Mouse (Mus musculus) myocyte (in vitro differentiated cells): ENCODE measurements at regions not wholly inside any gene's neighbourhood (a gene's known extent, or its start where the extent isn't known, plus 50 kb on each side); places are given as distances from the start of the nearest gene placed in this dataset.
"Not testable (repeated sequence)": the region's sequence is repeated elsewhere in the genome, so short reads cannot be mapped to it uniquely, and the experiment has no call there.

Experiments used
- H3K27me3 ChIP-seq: one replicate; pipeline ENCODE4 v1.6.1; 2011; ENCODE audit not compliant: control insufficient read depth, insufficient read depth, insufficient read length
- H3K36me3 ChIP-seq: one replicate; pipeline ENCODE4 v1.6.1; 2011; ENCODE audit not compliant: control insufficient read depth, insufficient read depth
- H3K4me2 ChIP-seq: one replicate; pipeline ENCODE4 v1.6.1; 2011; ENCODE audit warnings: low read depth, control low read depth
- H3K4me3 ChIP-seq: one replicate; pipeline ENCODE4 v1.5.1; 2011; ENCODE audit warnings: mild to moderate bottlenecking, control low read depth, moderate library complexity
- H3K79me2 ChIP-seq: one replicate; pipeline ENCODE4 v1.6.1; 2011; ENCODE audit not compliant: control insufficient read depth, insufficient read depth
- H3ac ChIP-seq: one replicate; pipeline ENCODE4 v1.6.1; 2011; ENCODE audit not compliant: control insufficient read depth, insufficient read length
- CEBPB ChIP-seq: IDR thresholded peaks from 2 replicates; pipeline ENCODE4 v1.6.1; 2011; ENCODE audit warnings: mild to moderate bottlenecking, moderate library complexity; ENCODE audit not compliant: poor library complexity, insufficient read depth, severe bottlenecking
- E2F4 ChIP-seq: IDR thresholded peaks from one replicate; pipeline ENCODE4 v1.6.1; 2011; ENCODE audit warnings: mild to moderate bottlenecking, control low read depth, moderate library complexity; ENCODE audit not compliant: insufficient read depth
- MAX ChIP-seq: IDR thresholded peaks from one replicate; pipeline ENCODE4 v1.6.1; 2011; ENCODE audit warnings: low read depth, mild to moderate bottlenecking, control low read depth
- MYOD1 ChIP-seq, 3 experiments: IDR thresholded peaks; one replicate each; pipeline ENCODE4 v1.6.1; 2011; ENCODE audit warnings: control low read depth in 2 of 3, low read depth in 2 of 3, mild to moderate bottlenecking in 2 of 3, moderate library complexity in 1 of 3; ENCODE audit not compliant: insufficient read length in 2 of 3, control insufficient read depth in 1 of 3
- MYOG ChIP-seq, 3 experiments: IDR thresholded peaks; one replicate each; pipeline ENCODE4 v1.6.1; 2011; ENCODE audit warnings: control low read depth in 2 of 3, low read depth in 2 of 3, mild to moderate bottlenecking in 2 of 3; ENCODE audit not compliant: insufficient read length in 2 of 3, control insufficient read depth in 1 of 3, insufficient read depth in 1 of 3
- POLR2A ChIP-seq: IDR thresholded peaks from one replicate; pipeline ENCODE4 v1.6.1; 2011; ENCODE audit warnings: low read depth, mild to moderate bottlenecking, control low read depth, moderate library complexity; ENCODE audit not compliant: insufficient read length
- POLR2AphosphoS2 ChIP-seq: IDR thresholded peaks from one replicate; pipeline ENCODE4 v1.6.1; 2011; ENCODE audit warnings: low read depth, control low read depth; ENCODE audit not compliant: insufficient read length
- REST ChIP-seq: IDR thresholded peaks from one replicate; pipeline ENCODE4 v1.6.1; 2011; ENCODE audit warnings: mild to moderate bottlenecking, control low read depth, moderate library complexity; ENCODE audit not compliant: insufficient read depth, insufficient read length
- SRF ChIP-seq: IDR thresholded peaks from one replicate; pipeline ENCODE4 v1.6.1; 2011; ENCODE audit warnings: low read depth; ENCODE audit not compliant: control insufficient read depth, insufficient read length
- TCF12 ChIP-seq: IDR thresholded peaks from one replicate; pipeline ENCODE4 v1.6.1; 2011; ENCODE audit warnings: mild to moderate bottlenecking, control low read depth; ENCODE audit not compliant: poor library complexity, insufficient read depth, severe bottlenecking
- TCF3 ChIP-seq: IDR thresholded peaks from one replicate; pipeline ENCODE4 v1.6.1; 2011; ENCODE audit warnings: low read depth, control low read depth; ENCODE audit not compliant: insufficient read length
- USF1 ChIP-seq: IDR thresholded peaks from one replicate; pipeline ENCODE4 v1.6.1; 2011; ENCODE audit warnings: low read depth, mild to moderate bottlenecking, control low read depth, moderate library complexity

DNA sequence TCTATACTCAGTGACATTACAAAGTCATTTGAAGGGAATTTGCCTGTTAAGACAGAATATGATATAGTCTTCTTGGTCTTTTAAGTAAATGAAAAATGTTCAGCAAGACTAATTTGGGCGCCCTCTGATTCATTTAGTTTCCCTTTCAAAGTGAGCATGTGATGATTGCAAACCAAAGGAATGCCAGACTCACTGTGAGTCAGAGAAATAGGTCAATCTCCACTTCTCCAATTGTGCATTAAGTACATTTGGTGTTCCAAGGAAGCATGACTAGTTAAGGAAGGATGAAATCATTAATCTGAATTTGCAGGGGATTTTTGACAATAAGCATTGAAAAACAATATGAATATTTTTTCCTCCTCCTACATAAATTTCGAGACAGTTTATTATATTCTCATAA, 1139.5 kb upstream of the Pcdh20 start:
- no peak overlapping the region for H3K4me3 ChIP-seq

DNA sequence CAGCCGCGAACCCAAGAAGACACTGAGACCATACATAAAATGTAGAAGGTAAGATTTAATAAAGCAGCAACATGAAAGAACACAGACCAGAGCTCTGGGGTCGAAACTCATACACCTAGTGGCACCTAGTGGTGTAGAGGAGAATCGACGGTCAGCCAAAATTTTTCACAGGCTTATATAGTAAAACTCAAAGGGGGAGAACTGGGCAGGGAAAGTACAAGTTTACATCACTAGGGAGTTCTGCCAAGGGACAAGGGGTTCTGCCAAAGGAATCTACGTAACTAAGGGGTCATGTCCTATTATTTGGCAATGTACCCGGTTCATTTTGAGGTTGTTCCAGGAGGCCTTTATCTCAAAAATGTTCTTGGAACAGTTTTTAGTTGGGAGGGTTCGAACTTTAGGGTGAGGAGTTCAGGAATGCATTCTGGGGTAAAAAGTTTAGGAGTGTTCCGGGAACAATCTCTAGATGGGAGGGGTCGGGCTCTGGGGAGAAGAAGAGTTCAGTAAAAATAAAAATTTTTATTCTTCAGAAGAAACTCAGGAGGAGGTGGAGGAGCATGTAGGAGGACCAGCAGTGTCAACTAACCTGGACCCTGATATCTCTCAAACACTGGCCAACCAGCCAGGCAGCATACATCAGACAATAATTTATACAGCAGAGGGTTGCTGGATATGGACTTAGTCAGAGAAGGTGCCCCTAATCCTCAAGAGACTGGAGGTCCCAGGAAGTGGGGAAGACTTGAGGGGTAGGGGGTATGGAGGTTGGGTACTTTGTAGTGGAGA, 1138.7 kb upstream of the Pcdh20 start:
- H3K4me2 ChIP-seq, H3K4me3 ChIP-seq, H3ac ChIP-seq, H3K36me3 ChIP-seq, H3K27me3 ChIP-seq, H3K79me2 ChIP-seq: not testable (repeated sequence)

More for the DNA sequence above, 1139.5 kb upstream of the Pcdh20 start:
- H3K27me3 ChIP-seq, result no peaks in the 10 kb centered on the region
- H3K79me2 ChIP-seq, result no peaks in the 10 kb centered on the region
- H3K36me3 ChIP-seq, result no peaks in the 10 kb centered on the region
- no peak overlapping the region for H3K4me2 ChIP-seq
- no peak overlapping the region for H3ac ChIP-seq
- TF ChIP-seq CEBPB, result no peak
- no peak for TF ChIP-seq E2F4
- no peak for TF ChIP-seq TCF12
- no peak for TF ChIP-seq TCF3
- no peak for TF ChIP-seq SRF
- TF ChIP-seq MYOG (IDR thresholded peaks at IDR 0.05; ENCODE audit: control insufficient read depth in 1 of 3, insufficient read depth in 1 of 3, insufficient read length in 2 of 3, low read depth in 2 of 3), result no peak
- no peak for TF ChIP-seq REST
- TF ChIP-seq POLR2AphosphoS2, result no peak
- TF ChIP-seq POLR2A, result no peak

DNA sequence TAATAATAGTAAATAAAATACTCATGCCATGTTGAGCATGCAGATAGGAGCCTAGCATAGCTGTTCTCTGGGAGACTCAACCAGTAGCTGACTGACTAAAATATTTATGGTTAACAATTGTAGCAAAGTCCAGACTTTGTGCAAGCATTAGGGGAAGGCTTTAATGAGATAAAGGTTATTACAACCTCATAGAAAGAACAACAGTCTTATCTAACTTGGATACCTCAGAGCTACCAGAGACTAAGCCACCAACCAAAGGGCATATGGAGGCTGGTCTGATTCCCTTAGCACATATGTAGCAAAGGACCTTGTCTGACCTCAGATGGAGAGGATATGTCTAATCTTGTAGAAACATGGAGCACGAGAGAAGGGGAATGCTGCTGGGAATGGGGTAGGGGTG, 1136.4 kb upstream of the Pcdh20 start:
- H3ac ChIP-seq, result no peak overlapping the region
- TF ChIP-seq MAX (no peak), MYOD1 (IDR thresholded peaks at IDR 0.05; ENCODE audit: control insufficient read depth in 1 of 3, insufficient read length in 2 of 3, low read depth in 2 of 3) (no peak), TCF12 (no peak), REST (no peak), TCF3 (no peak), POLR2A (no peak), POLR2AphosphoS2 (no peak), MYOG (IDR thresholded peaks at IDR 0.05; ENCODE audit: control insufficient read depth in 1 of 3, insufficient read depth in 1 of 3, insufficient read length in 2 of 3, low read depth in 2 of 3) (no peak), SRF (no peak), CEBPB (no peak), E2F4 (no peak), USF1 (no peak)
- no peaks in the 10 kb centered on the region for H3K79me2 ChIP-seq
- H3K36me3 ChIP-seq, result no peaks in the 10 kb centered on the region
- H3K4me2 ChIP-seq, result no peak overlapping the region
- H3K4me3 ChIP-seq, result no peak overlapping the region
- H3K27me3 ChIP-seq, result no peaks in the 10 kb centered on the region

DNA sequence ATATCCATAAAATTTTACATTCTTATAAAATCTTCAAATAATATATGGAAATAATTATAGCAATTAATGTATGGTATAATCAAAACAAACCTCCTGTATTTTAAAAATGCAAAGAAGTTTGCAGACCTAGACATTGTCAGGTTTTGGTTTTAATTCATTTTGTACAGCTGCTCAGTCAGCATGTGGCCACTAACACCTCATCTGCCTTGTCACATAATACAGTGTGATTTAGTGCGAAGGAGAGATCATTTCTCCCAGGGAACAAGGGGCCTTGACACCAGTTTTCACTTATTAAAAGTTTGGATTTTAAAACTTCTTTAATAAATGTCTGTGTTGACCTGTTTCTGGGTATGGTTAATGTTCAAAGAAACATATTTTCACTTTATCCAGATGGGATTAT, 1126.6 kb upstream of the Pcdh20 start:
- Histone ChIP-seq H3K4me3 (no peak overlapping the region), H3K36me3 (no peaks in the 10 kb centered on the region), H3K4me2 (no peak overlapping the region), H3K79me2 (no peaks in the 10 kb centered on the region), H3ac (no peak overlapping the region), H3K27me3 (no peaks in the 10 kb centered on the region)
- TF ChIP-seq CEBPB (no peak), REST (no peak), MAX (no peak), MYOG (IDR thresholded peaks at IDR 0.05; ENCODE audit: control insufficient read depth in 1 of 3, insufficient read depth in 1 of 3, insufficient read length in 2 of 3, low read depth in 2 of 3) (no peak), E2F4 (no peak), POLR2AphosphoS2 (no peak), TCF3 (no peak), TCF12 (no peak), MYOD1 (IDR thresholded peaks at IDR 0.05; ENCODE audit: control insufficient read depth in 1 of 3, insufficient read length in 2 of 3, low read depth in 2 of 3) (no peak), SRF (no peak), USF1 (no peak), POLR2A (no peak)

DNA sequence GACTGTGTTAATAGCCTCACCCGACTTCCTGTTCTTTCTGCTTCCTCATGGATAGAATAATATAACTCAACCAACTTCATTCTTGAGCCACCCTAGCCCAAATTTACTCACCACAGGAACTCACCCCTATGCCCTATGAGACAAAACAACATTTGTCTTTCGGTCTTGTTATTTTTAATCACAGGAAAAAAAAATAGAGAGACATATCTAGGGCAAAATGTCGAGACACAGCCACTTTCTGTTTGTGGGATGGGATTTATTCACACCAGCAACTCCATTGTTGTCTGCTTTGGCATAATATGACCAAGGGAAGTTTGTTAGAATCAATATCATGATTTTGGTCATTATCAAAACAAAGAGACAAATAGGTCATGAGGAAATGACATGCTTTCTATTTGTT, 1102.4 kb upstream of the Pcdh20 start:
- Histone ChIP-seq H3K79me2 (no peaks in the 10 kb centered on the region), H3K4me2 (no peak overlapping the region), H3K36me3 (no peaks in the 10 kb centered on the region), H3K4me3 (no peak overlapping the region), H3ac (no peak overlapping the region), H3K27me3 (no peaks in the 10 kb centered on the region)
- no peak for TF ChIP-seq REST
- TF ChIP-seq TCF3, result no peak
- no peak for TF ChIP-seq TCF12
- no peak for TF ChIP-seq SRF
- no peak for TF ChIP-seq MYOD1 (IDR thresholded peaks at IDR 0.05; ENCODE audit: control insufficient read depth in 1 of 3, insufficient read length in 2 of 3, low read depth in 2 of 3)
